Mouse (Mus musculus): ENCODE measurements around the gene Olfr410.

Olfr410 gene

DNA sequence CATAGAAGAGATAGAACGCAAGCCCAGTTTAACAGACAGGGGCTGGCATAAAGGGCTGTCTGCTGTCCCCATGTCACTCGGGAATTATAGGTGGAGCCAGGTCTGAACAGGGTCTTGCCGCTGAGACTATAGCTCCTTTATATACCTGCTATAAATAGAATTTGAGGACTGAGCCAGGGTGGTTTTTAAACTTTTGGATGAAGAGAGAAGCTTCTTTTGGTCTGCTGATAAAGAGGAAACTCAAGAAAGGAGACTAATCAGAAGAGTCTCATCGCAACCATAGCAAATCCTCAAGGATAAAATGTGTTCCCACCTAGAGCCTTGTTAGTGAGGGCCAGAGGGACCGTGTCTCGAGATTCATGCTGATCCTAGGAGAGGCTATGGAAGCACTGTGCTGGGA, at the start of gene Olfr410:
Olfr410 (minus strand) TSS at position 101 of the 400 bp plus-strand sequence.
- no peak for DNase-seq (ENCODE audit: low spot score)

DNA sequence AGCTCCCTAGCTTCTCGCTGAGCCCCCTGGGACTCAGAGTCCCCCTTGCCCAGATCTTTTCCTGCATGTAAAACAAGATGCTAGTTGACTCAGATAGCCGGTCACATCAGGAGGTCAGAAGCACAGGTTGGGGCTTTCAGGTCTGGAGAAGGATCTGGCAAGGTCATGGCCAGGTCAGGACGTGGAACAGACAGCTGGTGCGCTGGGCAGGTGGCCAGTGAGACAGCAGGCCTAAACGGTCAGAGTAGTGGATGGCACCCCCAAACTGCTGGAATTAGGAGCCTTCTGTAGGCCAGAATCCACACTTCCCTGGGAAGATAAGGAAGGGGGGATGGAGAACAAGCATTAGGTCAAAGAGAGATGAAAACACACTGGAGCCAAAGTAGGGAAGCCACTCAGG, 49.4 kb upstream of the Olfr410 start:
- DNase-seq (ENCODE audit: low spot score) = peak; percentile 21

DNA sequence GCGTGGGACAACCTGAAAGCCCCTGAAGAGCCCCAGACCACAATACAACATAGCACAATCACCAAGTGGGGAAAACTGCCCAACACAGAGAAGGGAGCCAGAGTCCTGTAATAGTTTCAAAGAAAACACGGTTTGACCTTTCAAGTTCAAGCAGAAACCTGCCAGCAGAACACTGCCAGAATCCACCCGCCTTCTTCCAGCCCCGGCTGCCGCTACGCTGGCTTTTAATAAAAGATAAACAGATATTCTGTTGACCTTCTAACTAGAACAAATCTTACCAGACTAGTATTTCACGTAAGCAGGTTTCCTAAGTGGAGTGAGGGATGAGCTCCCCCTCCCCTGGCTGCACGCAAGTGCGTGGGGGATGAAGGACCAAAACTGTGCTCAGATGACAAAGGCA, 47.8 kb upstream of the Olfr410 start:
- no peak for DNase-seq (ENCODE audit: low spot score)

DNA sequence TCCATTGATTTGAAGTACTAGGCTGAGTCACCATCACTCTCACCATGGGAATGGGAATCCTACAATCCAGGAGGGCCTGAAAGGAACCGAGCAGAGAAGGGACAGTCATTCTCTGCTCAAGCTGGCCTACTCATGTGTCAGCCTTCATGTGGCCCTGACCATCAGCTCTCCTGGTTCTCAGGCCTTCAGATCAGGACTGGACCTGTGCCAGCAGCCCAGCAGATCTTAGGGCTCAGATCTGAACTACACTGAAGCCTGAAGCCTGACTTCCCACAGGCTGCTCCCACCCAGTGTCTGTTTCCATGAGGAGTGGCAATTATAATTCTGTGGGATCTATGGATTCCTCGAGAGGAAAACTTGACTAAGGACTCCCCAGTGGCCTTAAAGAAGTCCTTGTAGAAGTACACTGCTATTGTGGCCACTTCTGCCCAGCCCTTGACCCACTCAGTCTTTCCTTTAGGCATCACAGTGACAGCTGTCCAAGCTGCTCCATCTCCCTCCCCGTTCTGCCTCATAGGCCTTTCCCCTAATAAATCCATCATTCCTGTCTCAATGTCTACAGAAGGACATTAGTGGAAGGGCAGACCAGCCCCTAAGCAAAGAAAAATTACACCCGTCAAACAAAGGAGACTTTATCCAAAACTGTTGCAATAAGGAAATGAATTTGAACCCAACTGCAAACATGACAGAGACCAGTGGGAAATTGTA, 41.5 kb upstream of the Olfr410 start:
- DNase-seq (ENCODE audit: low spot score) = no peak

DNA sequence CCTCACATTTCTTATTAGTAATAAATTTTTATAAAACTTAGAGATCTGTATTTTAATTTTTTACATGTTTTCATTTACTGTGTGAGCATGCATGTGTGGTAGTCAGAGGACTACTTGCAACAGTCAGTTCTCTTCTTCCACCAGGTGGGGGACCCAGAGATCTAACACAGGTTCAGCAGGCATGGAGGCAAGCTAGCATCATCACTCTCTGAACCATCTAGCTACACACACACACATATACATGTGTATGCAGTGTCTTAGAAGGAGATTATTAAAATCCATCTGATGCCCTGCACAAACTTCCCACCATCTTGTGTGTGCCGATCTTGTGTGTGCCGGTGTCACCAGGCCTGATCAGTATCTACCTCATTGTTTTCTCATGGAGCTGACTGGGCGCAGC, 39.0 kb upstream of the Olfr410 start:
- DNase-seq (ENCODE audit: low spot score) = peak; percentile 73

DNA sequence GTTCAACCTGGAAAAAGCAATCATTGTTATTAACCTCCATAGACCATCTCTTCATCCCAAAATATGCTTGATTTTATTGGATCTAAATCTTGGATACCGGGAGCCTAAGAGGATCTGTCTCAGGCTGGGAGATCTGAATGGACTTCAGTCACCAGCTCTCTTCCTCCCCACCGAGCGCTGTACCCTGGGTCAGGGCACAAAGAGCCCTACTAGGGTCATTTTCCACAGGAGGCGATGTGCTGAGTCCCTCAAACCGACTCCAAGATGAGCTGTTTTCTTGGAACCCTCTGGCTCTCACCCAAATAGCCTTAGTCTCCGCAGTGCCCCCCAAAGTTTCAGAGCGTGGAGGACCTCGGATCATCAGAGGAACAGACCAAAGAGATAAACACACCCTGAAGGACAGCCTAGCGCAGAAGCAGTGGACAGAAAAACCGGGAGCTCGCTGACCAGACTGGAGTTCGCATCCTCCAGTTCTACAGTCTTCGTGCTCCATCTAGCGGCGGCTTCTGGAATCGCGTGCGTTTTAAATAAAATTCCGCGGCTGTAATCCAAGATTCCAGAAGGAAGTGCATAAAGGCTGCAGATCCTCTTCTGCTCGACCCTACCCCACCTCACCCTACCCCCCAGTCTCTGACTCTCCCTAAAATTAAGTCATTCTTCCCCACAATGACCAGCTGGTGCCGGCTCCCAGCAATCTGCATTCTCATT, 33.7 kb upstream of the Olfr410 start:
- DNase-seq (ENCODE audit: low spot score) = peak; percentile 78

DNA sequence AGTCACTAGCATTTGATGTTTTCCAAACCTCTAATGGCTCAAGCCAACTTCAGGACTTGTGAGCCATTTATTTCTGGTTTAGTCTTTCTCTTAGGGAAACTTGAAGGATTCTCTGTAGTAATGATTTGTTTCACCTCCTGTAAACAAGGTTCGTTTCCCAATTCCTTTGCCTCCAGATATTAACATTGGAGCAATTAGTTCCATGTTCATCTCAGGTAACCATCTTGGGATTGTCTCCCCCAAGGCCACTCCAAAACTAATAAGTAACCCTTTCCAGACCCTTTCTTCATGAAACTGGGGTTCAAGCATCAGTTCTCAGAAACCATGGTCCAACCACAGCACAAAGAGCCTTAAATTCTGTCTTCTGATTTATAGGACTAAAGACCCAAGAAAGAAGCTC, 23.9 kb upstream of the Olfr410 start, which contains the start of gene Olfr412:
Olfr412 (plus strand) TSS at position 301 of the 400 bp plus-strand sequence.
- no peak for DNase-seq (ENCODE audit: low spot score)

DNA sequence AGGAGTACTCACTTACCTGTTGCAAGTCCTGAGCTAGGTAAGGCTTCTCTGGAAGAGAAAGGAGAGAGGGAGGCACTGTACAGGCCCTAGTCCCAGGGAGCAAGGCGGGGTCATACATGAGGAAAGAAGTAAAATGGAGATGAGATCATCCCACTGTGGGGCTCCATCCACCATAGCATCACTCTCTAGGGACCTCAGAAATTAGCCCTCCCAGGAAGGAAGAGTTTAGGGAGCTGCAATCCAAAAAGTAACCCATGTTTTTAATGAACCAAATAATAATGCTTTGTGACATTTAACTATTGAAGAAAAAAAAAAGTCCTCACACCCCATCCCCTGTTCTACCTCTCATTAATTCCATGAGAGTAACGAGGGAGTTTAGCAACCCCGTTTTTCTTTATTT, 14.7 kb upstream of the Olfr410 start, which contains the start of gene Olfr411:
Olfr411 (minus strand) TSS at position 101 of the 400 bp plus-strand sequence.
- DNase-seq (ENCODE audit: low spot score) = no peak

DNA sequence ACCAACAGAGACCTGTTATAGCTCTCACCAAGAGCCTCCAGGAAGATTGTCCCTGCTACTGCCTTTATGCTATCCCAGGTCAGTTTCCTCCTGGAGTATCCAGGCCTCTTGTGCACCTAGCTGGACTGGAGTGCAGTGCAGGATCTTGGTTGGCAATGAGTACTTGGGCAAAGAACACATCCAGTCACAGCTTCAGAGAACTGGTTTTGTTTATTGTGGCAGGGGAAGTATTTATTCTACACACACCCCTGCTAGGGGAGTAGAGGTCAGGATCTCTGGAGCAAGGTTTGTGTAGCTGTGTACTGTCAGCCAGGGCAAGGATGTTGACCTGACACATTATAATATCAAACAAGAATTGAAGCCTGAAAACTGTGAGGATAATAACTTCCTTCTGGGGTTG, 9.1 kb downstream of the Olfr410 start:
- DNase-seq (ENCODE audit: low spot score) = no peak

DNA sequence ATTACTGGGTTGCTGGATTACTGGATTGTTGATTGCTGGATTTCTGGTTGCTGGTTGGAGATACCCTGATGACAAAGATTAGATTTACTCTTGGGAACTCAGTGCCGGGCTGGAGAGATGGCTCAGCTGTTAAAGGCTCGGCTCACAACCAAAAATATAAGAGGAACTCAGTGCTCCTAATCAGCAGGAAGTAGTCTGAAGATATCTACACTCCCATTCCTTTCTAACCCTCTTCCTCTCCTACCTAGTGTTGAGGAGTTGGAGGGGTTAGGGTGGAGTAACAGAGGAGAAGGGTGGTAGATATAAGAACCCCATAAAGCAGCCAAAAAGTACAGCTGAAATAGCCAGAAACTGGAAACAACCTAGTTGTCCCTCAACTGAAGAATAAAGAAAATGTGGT, 11.8 kb downstream of the Olfr410 start:
- no peak for DNase-seq (ENCODE audit: low spot score)

DNA sequence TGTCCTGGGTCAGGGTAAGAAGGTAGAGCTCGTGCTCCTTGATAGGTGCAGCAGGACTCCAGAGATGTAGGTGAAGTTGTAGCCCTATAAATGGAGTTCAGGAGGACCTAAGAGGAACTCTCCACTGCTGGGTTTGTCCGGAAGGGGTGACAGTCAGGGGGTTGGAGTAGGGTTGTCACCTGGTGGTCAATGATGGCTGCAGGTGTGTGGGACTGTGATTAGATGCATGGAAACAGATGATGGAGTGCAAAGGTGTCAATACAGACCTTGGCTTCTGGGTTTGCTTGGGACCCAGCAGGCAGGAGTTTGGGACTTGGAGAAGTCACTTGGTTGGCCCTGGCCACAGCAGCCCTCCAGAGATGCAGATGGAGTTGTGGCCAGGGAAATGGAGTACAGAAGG, 50.6 kb downstream of the Olfr410 start:
- DNase-seq (ENCODE audit: low spot score) = no peak

DNA sequence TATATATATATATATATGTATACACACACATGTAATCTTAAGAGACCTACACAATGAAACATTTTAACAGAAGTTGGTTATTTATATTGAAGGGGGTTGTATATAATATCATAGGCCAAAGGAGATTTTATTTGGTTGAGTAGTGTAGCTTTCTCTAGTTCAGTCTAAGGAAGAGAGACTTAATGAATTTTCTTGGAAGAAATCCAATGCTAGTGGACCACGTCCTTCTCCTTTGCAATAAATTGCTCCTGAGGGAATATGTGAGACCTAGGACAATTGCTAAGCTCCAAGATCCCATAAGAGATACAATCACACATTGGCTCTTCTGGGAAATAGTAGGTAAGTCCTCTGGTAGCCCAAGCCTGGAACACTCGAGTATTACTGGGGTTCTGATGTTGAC, 54.4 kb downstream of the Olfr410 start, which contains the start of gene Olfr59:
Olfr59 (plus strand) TSS at position 301 of the 400 bp plus-strand sequence.
- no peak for DNase-seq (ENCODE audit: low spot score)

All from MN1 (cell line).